Mouse (Mus musculus) retina, postnatal 1 day (tissue): ENCODE data around the gene Ferd3l.

ENCODE experiments used
- DNase-seq: peaks from one replicate; pipeline ENCODE4 v3.0.0-alpha.2; 2012

The Ferd3l gene

GRCm38 (mm10) chr12:33928331-33929192 lies at the start of gene Ferd3l:
Gene Ferd3l (plus strand): TSS chr12:33928425.
- DNase-seq: peak; percentile 40

GRCm38 (mm10) chr12:33893956-33894355 lies 34.3 kb upstream of the Ferd3l start:
- DNase-seq: peak; percentile 11

- no peak for DNase-seq
Observed at GRCm38 (mm10) chr12:33894621-33895020, 33.6 kb upstream of the Ferd3l start.

GRCm38 (mm10) chr12:33926751-33927150 lies 1.5 kb upstream of the Ferd3l start:
- DNase-seq: peak; percentile 18

GRCm38 (mm10) chr12:33927334-33928098 lies 709 bp upstream of the Ferd3l start:
- peak; percentile 32 for DNase-seq

- DNase-seq: no peak
Observed at GRCm38 (mm10) chr12:33952843-33953242, 24.6 kb downstream of the Ferd3l start.

GRCm38 (mm10) chr12:33954931-33955565 lies 26.8 kb downstream of the Ferd3l start:
- peak; percentile 37 for DNase-seq

GRCm38 (mm10) chr12:33955606-33956295 lies 27.5 kb downstream of the Ferd3l start:
- peak; percentile 52 for DNase-seq

GRCm38 (mm10) chr12:33956576-33957399 lies 28.6 kb downstream of the Ferd3l start:
- DNase-seq: peak; percentile 38

GRCm38 (mm10) chr12:33957400-33958240 lies 29.4 kb downstream of the Ferd3l start, which contains the start of gene Twist1:
Gene Twist1 (plus strand): TSS chr12:33957671.
- DNase-seq: peak; percentile 67

- peak; percentile 53 for DNase-seq
Observed at GRCm38 (mm10) chr12:33958241-33959194, 30.3 kb downstream of the Ferd3l start.

- DNase-seq: no peak
Observed at GRCm38 (mm10) chr12:33959206-33959605, 31.0 kb downstream of the Ferd3l start.

- DNase-seq: peak; percentile 25
Observed at GRCm38 (mm10) chr12:33959846-33960245, 31.6 kb downstream of the Ferd3l start.

- no peak for DNase-seq
Observed at GRCm38 (mm10) chr12:33961013-33961412, 32.8 kb downstream of the Ferd3l start.

GRCm38 (mm10) chr12:33962118-33962772 lies 34.0 kb downstream of the Ferd3l start:
- no peak for DNase-seq

GRCm38 (mm10) chr12:33962773-33963130 lies 34.5 kb downstream of the Ferd3l start:
- peak; percentile 46 for DNase-seq

- no peak for DNase-seq
Observed at GRCm38 (mm10) chr12:33963671-33964369, 35.6 kb downstream of the Ferd3l start.

- no peak for DNase-seq
Observed at GRCm38 (mm10) chr12:33964427-33964826, 36.2 kb downstream of the Ferd3l start.
